Mouse (Mus musculus): ENCODE results near the gene Socs3.

Gene Socs3

DNA sequence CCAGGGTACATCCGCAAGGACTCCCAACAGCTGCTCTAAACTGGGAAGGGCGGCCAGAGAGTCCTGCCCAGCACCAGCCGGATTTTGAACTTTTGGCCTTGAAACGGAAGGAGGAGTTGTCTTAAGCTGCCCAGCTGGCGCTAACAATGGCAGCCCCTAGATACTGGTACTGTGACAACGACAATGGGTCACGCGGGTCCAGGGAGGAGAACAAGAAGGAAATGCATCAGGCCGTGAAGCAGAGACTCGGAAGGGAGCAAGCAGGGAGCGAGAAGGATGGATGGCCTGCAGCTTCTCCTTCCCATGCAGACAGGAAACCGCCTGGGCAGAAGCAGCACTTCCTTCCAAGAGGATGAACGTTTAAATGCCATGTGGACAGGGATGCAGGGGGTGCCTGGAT lies 14.2 kb downstream of the Socs3 start:
- in situ Hi-C loops (cut with MseI, MboI) = no loop called here

GRCm38 (mm10) chr11:117954819-117955218 lies 15.0 kb downstream of the Socs3 start:
- in situ Hi-C loops (cut with MseI, MboI) = no loop called here

GRCm38 (mm10) chr11:117954094-117954493 lies 15.8 kb downstream of the Socs3 start:
- in situ Hi-C loops (cut with MseI, MboI) = no loop called here

GRCm38 (mm10) chr11:117952174-117952933 lies 17.5 kb downstream of the Socs3 start:
- in situ Hi-C loops (cut with MseI, MboI) = no loop called here

DNA sequence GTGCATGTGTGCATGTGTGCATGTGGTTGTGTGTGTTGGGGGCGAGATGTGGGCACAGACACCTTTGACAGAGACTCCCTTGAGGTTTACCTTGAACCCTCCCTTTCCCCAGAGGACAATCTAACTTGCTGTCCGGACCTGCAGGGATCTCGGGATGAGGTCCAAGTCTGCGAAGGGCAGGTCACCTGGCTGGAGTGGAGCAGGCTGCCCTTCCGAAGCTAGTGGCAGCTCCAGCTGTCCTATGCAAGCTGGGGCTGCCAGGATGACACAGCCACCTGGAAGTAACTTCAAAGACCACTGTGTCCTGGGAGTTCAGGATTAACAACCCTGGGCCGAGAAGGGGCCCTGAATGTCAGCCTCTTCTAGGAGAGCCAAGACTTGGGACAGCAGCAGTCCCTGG lies 18.5 kb downstream of the Socs3 start:
- in situ Hi-C loops (cut with MseI, MboI) = no loop called here

GRCm38 (mm10) chr11:117949392-117950091 lies 20.3 kb downstream of the Socs3 start:
- in situ Hi-C loops (cut with MseI, MboI) = no loop called here

DNA sequence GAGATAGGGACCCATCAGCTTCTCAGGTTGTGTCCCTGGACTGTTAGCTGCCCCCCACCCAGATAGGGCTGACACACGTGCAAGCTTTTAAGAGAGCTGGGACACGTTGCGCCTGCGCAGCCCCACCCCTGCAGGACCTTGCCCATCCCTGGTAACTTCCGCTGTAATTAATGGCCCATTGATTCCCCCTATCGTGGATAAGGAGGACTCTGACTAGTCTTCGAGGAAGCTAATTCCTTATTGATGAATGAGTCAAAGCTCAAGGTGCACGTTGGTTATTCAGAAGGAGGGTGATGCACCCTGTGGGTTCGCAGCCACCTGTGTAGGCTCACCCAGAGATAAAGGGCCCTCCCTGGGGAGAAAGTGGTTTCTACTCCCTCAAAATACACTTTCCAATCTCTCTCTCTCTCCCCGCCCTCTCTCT lies 22.8 kb downstream of the Socs3 start:
- in situ Hi-C loops (cut with MseI, MboI) = no loop called here

GRCm38 (mm10) chr11:117946195-117946979 lies 23.5 kb downstream of the Socs3 start:
- in situ Hi-C loops (cut with MseI, MboI) = no loop called here

GRCm38 (mm10) chr11:117941848-117942247 lies 28.0 kb downstream of the Socs3 start:
- in situ Hi-C loops (cut with MseI, MboI) = no loop called here

GRCm38 (mm10) chr11:117941325-117941834 lies 28.5 kb downstream of the Socs3 start:
- in situ Hi-C loops (cut with MseI, MboI) = no loop called here

GRCm38 (mm10) chr11:117940881-117941280 lies 29.0 kb downstream of the Socs3 start:
- in situ Hi-C loops (cut with MseI, MboI) = no loop called here

GRCm38 (mm10) chr11:117939741-117940285 lies 30.0 kb downstream of the Socs3 start:
- in situ Hi-C loops (cut with MseI, MboI) = no loop called here

DNA sequence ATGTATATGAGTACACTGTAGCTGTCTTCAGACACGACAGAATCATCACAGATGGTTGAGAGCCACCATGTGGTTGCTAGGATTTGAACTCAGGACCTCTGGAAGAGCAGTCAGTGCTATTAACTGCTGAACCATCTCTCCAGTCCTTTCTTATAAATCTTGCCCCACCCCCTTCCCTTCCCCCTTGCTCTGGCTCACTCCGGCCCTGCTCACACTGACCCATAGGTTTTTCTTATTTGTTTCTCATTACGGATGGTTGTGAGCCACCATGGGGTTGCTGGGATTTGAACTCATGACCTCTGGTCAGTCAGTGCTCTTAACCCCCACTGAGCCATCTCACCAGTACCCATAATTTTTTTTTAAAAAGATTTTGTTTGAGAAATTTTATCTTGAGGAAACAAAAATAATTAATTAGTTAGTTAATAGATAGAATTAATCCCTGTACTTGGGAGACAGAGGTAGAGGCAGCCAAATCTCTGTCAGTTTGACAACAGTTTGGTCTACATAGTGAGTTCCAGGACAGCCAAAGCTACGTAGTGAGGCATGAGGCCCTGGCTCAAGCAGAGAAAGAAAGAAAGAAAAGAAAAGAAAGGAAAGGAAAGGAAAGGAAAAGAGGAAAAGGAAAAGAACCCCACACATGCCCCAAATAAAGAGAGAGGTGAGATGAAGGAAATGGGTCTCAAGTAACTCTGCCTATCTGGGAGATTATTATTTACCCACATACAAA lies 30.7 kb downstream of the Socs3 start:
- in situ Hi-C loops (cut with MseI, MboI) = no loop called here

DNA sequence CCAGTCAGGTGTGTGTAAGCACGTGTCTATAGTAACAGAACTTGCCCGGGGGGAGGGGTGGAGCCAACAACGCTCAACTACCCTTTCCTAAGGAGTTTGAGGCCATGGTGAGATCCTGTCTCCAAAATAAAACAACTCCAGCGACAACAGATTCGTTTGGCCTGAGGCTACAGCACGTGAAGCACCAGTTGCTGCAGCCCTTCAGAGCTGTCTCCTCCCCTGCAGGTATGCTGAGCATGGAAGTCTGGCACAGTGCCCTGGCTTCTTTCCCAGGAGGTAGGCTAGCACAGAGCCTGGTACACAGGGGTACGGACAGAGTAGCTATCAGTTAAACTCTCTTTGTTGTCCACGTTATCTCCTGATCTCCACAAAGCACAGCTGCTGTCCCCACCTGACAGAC lies 33.6 kb downstream of the Socs3 start:
- in situ Hi-C loops (cut with MseI, MboI) = no loop called here

- in situ Hi-C loops (cut with MseI, MboI) = no loop called here
Measured at GRCm38 (mm10) chr11:117935616-117936015, 34.2 kb downstream of the Socs3 start.

GRCm38 (mm10) chr11:117934576-117935368 lies 35.1 kb downstream of the Socs3 start:
- in situ Hi-C loops (cut with MseI, MboI) = no loop called here

- in situ Hi-C loops (cut with MseI, MboI) = no loop called here
Measured at GRCm38 (mm10) chr11:117934168-117934567, 35.7 kb downstream of the Socs3 start.

DNA sequence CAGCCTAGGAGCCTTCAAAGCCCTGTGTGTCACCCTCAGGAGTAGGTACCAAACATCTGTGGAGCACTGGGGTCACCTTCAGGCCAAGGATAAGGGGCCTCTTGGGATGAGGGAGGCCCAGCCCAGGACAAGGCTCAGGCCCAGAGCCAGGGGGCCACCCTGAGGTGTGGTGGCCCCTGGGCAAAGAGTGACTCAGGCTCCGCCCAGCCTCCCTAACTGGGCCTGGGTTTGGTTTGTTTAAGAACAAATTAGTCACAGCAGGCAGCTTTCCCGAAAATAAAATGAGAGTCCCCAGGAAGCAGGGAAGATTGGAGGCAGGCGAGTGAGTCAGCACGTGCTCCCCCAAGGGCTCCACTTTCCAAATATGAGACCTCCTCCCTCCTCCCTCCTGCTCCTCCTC lies 37.7 kb downstream of the Socs3 start:
- in situ Hi-C loops (cut with MseI, MboI) = no loop called here

DNA sequence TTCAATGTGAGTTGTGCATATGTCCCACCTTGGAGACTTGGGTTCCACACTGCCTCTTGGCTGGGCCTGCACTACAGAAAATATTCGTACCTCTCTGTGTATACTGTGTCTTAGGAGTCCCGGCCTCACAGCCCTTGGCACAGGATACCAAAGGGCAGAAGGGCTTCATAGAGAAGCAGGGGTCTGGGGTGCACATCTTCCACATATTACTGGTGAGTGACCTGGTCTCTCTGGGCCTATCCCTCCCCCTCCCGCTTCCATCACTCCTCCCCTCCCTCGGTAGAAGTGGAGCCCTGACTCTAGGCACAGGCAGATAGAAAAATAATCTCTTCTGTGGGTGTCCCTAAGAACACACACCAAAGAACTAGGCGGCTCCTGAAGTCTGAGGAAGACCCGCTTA lies 38.3 kb downstream of the Socs3 start:
- in situ Hi-C loops (cut with MseI, MboI) = no loop called here

- in situ Hi-C loops (cut with MseI, MboI) = no loop called here
Measured at GRCm38 (mm10) chr11:117930781-117931338, 39.0 kb downstream of the Socs3 start.
